Mouse (Mus musculus): ENCODE data around the gene C1qtnf1. TPM values are rescaled to one million over a fixed set of nuclear protein-coding genes. Genes with fewer than 3 reads are reported as not detected.

The C1qtnf1 gene
- polyA plus RNA-seq, 1 experiment from 2014 or later, result 2.9 TPM

DNA sequence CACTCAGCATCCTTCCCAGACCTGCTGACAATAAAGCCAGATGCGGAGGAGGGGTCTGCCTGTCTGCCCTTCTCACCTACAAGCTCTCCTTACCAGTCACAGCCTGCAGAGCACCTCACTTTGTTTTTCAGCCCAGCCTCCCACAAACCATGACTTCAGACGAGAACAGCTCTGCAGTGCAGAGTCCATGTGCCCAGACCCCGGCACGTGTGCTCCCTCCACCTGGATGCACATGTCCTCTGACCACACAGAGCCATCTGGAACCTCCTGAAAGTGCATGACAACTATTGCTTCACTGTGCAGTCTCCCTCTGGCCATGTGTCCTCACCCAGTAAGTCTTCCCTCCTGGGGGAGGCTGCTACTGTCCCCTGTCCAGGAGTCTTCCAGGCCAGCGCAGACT, 13.7 kb upstream of the C1qtnf1 start:
- Histone ChIP-seq H3K4me3 (replicated peaks) (no peak overlapping the region), H3K9me3 (no peaks in the 10 kb centered on the region), H3K9ac (no peak overlapping the region), H3K27me3 (no peaks in the 10 kb centered on the region), H3K4me2 (no peak overlapping the region), H3K36me3 (replicated peaks) (peaks cover 52% of the 10 kb centered on the region), H3K4me1 (peaks cover 21% of the 10 kb centered on the region), H3K27ac (no peak overlapping the region)
- WGBS, result 93% methylated on average over 5 of the region's 5 CpGs
- no peak for ATAC-seq (ENCODE audit: low FRiP score)

DNA sequence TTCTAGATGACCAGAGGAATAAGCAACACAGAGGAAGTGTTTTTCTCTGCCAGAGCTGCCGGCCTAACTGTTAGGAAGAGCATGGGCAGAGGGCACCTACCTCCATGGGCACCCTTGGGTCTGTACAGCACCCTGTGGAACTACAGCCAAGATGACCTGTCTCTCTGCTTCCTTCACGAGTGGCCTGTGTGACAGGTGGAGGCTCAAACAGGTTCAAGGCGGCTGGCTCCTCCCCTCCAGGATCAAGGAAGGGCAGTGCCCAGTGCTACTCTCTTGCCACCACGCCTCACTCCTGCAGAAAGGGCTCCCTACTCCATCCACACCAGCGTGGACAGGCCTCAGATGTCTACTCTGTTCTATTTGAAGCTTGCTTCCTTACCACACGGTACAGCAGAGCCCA, 12.4 kb upstream of the C1qtnf1 start:
- Histone ChIP-seq H3K4me2 (no peak overlapping the region), H3K4me3 (replicated peaks) (no peak overlapping the region), H3K27me3 (no peaks in the 10 kb centered on the region), H3K4me1 (peaks cover 27% of the 10 kb centered on the region), H3K27ac (no peak overlapping the region), H3K9ac (no peak overlapping the region), H3K9me3 (no peaks in the 10 kb centered on the region), H3K36me3 (replicated peaks) (peaks cover 39% of the 10 kb centered on the region)
- ATAC-seq (ENCODE audit: low FRiP score), result no peak
- WGBS, result 90% methylated on average over 6 of the region's 6 CpGs

DNA sequence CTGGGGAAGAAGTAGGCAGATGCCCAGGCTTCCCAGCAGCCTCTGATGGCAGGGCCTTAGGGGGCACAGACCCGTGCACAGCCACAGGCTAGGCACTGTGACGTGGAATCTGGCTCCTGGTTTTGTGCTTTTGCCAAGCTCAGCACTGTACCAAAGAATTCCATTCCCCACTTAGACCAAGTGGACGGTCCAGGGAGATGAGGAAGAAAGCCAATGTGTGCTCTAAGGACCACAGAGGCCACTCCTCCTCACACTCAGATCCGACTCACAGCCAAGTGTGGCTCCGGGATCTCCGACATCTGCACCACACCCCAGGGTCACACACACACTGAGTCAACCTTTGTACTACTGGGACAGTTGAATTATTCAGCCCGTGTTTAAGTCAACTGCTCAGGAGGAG, 12.0 kb upstream of the C1qtnf1 start:
- ATAC-seq (ENCODE audit: low FRiP score), result no peak
- Histone ChIP-seq H3K4me3 (replicated peaks) (no peak overlapping the region), H3K9ac (no peak overlapping the region), H3K36me3 (replicated peaks) (peaks cover 35% of the 10 kb centered on the region), H3K27ac (no peak overlapping the region), H3K4me1 (peaks cover 27% of the 10 kb centered on the region), H3K4me2 (no peak overlapping the region), H3K27me3 (no peaks in the 10 kb centered on the region), H3K9me3 (no peaks in the 10 kb centered on the region)
- WGBS, result 92% methylated on average over 7 of the region's 7 CpGs

DNA sequence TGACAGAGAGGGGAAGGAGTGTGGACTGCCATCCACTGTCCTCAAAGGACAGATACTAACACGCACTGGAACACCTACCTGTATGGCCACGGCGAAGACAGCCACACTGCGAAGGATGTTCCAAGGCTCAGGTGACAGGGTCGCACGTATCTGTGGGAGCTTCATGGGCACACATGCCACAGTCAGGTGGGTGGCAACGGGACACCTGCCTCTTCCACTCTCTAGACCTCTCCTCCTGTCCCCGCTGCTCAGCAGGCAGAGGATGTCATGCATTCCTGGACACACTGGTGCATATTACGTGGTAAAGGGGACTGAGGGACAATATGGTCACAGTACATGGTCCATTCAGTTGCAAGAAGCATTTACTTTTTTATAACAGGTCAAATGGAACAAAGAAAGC, 10.5 kb upstream of the C1qtnf1 start:
- H3K27ac ChIP-seq, result no peak overlapping the region
- peak overlapping the region; percentile 92; the same call in 1 of the 2 replicates for H3K9ac ChIP-seq
- no peak for ATAC-seq (ENCODE audit: low FRiP score)
- no peak overlapping the region; the same call in 1 of the 2 replicates for H3K4me2 ChIP-seq
- H3K4me1 ChIP-seq, result peaks cover 27% of the 10 kb centered on the region
- H3K4me3 ChIP-seq (replicated peaks), result no peak overlapping the region
- WGBS, result 92% methylated on average over 9 of the region's 9 CpGs
- no peaks in the 10 kb centered on the region for H3K27me3 ChIP-seq
- no peaks in the 10 kb centered on the region for H3K9me3 ChIP-seq
- H3K36me3 ChIP-seq (replicated peaks), result peaks cover 21% of the 10 kb centered on the region

DNA sequence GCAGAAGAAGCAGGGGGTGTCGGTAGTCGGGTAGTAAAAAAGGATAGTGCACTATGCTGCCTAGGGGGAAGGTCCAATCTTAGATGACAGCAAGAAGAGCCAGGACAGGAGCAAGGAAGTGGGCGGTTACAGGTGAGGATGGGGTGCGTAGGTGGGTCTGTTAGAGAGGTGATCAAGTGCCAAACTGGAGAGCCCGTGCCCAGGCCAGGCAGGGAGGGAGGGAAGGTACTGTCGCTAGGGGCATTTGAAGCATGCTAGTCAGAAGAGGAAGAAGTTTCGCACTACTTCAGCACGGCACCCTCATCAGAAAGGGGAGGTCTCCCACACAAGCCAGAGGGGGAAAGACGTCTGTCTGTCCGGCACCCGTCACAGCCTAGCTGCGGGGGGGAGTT, 9.6 kb upstream of the C1qtnf1 start:
- H3K9ac ChIP-seq, result peak overlapping the region; percentile 92
- ATAC-seq (ENCODE audit: low FRiP score), result peak; percentile 25; the same call in 1 of the 2 replicates
- peak overlapping the region; percentile 74 for H3K4me2 ChIP-seq
- WGBS, result 5% methylated on average over 12 of the region's 12 CpGs
- peaks cover 29% of the 10 kb centered on the region for H3K4me1 ChIP-seq
- peak overlapping the region; percentile 74 for H3K27ac ChIP-seq
- no peaks in the 10 kb centered on the region for H3K9me3 ChIP-seq
- H3K36me3 ChIP-seq (replicated peaks), result peaks cover 21% of the 10 kb centered on the region
- H3K27me3 ChIP-seq, result no peaks in the 10 kb centered on the region
- H3K4me3 ChIP-seq (replicated peaks), result peak overlapping the region; percentile 93

DNA sequence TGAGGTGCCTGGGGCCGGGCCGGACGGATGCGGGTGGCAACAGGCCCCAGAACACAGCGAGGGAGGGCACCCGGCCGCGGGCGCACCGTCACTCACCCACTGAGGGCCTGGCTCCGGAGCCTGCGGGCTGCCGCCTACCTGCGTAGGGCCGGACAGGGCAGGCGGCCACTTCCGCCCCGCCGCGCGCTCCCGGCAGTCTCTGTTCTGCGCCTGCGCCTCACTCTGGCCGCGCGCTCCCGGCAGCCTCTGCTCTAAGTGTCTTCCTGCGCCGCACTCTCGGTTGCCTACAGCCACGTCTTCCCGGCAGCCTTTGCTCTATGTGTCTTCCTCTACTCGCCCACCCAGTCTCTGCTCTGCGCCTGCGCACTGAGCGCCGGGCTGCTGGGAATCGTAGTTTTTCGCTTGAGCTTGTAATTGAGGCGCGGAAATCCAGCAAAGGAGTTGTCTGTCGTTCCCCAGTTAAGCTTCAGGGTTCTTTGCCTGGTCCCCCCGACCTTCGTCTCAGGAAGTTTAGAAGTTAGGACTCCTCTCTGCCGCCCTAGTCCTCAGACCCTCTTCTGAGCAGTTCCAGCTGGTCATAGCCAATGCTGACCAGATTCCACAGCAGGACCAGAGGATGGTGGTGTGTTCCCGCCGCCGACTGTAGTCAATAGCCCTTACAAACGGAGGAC, 9.0 kb upstream of the C1qtnf1 start, which contains the start of gene Cant1:
Gene Cant1 (minus strand): TSS at position 253 of the 671 bp plus-strand sequence.
- Histone ChIP-seq H3K4me2 (peak within 1 kb of the TSS; percentile 74), H3K9ac (peak within 1 kb of the TSS; percentile 92), H3K27me3 (no peaks in the 10 kb centered on the region; the same call in 1 of the 2 replicates), H3K9me3 (no peaks in the 10 kb centered on the region), H3K27ac (peak within 1 kb of the TSS; percentile 74), H3K36me3 (replicated peaks) (peaks cover 19% of the 10 kb centered on the region), H3K4me3 (replicated peaks) (peak within 1 kb of the TSS; percentile 93), H3K4me1 (peaks cover 34% of the 10 kb centered on the region)
- peak; percentile 96 for ATAC-seq (ENCODE audit: low FRiP score)
- under 1% methylated on average over 47 of the region's 50 CpGs for WGBS

DNA sequence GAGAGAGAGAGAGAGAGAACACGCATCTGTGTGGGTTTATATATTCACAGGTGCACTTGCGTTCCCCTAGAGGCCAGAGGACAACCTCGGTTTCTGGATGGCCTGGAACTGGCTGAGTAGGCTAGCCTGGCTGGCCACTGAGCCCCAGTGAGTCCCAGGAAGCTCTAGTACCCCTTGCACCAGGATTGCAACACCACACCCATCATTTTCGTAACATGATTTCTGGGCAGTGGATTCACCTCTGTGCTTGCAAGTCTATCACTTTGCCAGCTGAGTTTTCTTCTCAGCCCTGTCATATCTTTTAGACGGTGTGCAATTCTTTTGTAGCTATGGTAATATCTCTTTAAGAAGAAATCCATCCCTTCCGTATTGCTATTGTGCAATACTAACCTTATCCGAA, 7.7 kb upstream of the C1qtnf1 start:
- H3K4me2 ChIP-seq, result no peak overlapping the region
- H3K9ac ChIP-seq, result no peak overlapping the region
- no peak for ATAC-seq (ENCODE audit: low FRiP score)
- no peak overlapping the region for H3K4me3 ChIP-seq (replicated peaks)
- H3K27me3 ChIP-seq, result no peaks in the 10 kb centered on the region; the same call in none of the 2 replicates
- peaks cover 6% of the 10 kb centered on the region for H3K36me3 ChIP-seq (replicated peaks)
- 85% methylated on average over 7 of the region's 7 CpGs for WGBS
- H3K4me1 ChIP-seq, result peaks cover 38% of the 10 kb centered on the region
- no peak overlapping the region for H3K27ac ChIP-seq
- H3K9me3 ChIP-seq, result no peaks in the 10 kb centered on the region

DNA sequence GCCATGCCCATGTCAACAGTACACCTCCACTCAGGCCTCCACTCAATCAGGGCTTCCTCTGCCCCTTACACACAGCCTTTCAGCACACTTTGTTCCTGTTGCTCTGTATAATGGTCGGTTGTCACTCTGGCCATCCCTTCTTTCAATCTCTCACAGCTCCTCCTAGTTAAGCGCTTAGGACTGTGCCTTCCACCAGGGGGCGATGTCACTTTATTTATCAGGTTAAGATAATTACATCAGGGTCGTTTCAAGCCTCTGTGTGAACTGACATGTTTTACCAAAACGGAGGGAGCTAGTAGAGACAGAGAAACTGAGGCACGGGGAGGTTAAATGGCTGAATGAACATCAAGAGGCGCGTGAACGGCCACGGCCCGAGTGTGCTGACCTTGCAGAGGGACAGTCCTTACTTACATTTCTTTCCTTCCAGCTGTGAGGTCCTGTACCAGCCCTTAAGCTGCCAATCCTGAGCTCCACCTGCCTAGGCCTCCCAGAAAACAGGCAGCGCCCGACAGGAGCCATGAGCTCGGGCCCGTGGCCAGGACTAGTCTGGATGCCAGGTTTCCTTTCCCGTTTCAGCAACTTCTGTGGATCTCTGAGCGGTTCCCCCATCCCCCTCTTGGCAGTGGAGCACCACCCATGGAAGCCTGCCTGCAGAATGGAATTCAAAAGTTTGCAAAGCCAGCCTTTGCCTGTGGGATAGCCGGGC, 4.6 kb upstream of the C1qtnf1 start:
- ATAC-seq (ENCODE audit: low FRiP score), result 0 out of 2 replicates have a peak, but pooled peaks have one; percentile 36
- Histone ChIP-seq H3K9ac (peak overlapping the region; percentile 25; the same call in 1 of the 2 replicates), H3K4me1 (peaks cover 30% of the 10 kb centered on the region), H3K27me3 (peaks cover 18% of the 10 kb centered on the region), H3K4me3 (replicated peaks) (no peak overlapping the region), H3K27ac (0 out of 2 replicates have a peak overlapping the region, but pooled peaks have one; percentile 25), H3K4me2 (peak overlapping the region; percentile 37), H3K9me3 (no peaks in the 10 kb centered on the region), H3K36me3 (replicated peaks) (no peaks in the 10 kb centered on the region)
- WGBS, result 6% methylated on average over 18 of the region's 18 CpGs

DNA sequence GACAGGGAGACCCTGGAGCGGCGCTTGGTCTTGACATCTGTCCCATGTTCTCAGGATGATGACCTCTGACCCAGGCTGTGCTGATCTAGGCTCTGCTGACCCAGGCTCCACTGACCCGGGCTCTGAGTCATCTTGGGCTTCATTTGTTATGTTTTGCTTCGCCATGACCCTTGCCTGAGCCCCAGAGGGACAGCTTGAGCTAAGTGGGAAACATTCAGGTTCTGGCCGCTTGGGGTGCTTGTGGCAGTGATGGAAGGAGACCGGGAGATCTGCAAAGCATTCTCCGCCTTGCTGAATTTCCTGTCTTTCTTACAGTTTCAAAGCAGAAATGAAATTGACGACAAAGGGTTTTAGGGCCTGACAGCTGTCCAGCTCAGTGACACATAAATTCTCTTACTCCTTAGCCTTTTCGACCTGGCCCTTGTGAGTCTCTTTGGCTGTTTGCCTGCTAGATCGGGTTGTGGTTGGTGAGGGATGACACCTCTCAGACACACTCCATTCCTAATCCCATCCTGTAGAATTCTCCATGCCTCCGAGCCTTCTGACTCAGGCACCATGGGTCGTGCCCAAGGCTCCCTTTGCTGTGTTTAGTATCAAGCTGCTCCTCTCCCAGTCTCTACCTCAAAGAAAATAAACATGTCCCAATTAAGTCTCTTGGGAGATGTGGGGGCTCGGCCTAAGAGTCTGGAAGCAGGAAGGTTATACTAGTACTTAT, 3.2 kb upstream of the C1qtnf1 start:
- Histone ChIP-seq H3K9ac (no peak overlapping the region), H3K4me1 (peaks cover 31% of the 10 kb centered on the region), H3K27me3 (peaks cover 18% of the 10 kb centered on the region), H3K36me3 (replicated peaks) (no peaks in the 10 kb centered on the region), H3K4me2 (no peak overlapping the region), H3K9me3 (no peaks in the 10 kb centered on the region), H3K27ac (no peak overlapping the region), H3K4me3 (replicated peaks) (no peak overlapping the region)
- no peak for ATAC-seq (ENCODE audit: low FRiP score)
- 73% methylated on average over 13 of the region's 13 CpGs for WGBS

DNA sequence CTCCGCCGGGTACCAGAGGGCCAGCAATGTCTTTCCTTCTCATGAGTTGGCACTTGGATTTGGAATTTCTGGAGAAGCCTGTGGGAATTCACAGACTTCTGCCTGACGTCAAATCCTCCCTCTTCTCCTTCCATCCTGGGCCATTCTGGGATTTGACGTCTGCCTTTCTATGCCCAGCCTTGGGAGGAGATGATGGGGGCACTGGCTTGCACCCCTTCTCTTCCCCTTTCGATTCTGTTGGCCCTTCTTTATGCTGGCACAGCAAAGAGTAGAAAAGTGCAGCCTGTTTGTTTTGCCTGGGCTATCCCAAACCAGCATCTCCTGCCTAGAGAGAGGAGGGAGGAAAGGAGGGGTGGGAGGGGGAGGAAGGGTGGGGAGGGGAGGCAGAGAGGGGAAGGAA, 1.2 kb upstream of the C1qtnf1 start:
- no peak overlapping the region for H3K27ac ChIP-seq
- H3K4me1 ChIP-seq, result peaks cover 35% of the 10 kb centered on the region
- H3K4me2 ChIP-seq, result no peak overlapping the region
- peaks cover 18% of the 10 kb centered on the region for H3K27me3 ChIP-seq
- no peak overlapping the region for H3K4me3 ChIP-seq (replicated peaks)
- no peaks in the 10 kb centered on the region for H3K9me3 ChIP-seq
- ATAC-seq (ENCODE audit: low FRiP score), result no peak
- no peak overlapping the region for H3K9ac ChIP-seq
- WGBS, result 75% methylated on average over 5 of the region's 5 CpGs
- no peaks in the 10 kb centered on the region for H3K36me3 ChIP-seq (replicated peaks)

DNA sequence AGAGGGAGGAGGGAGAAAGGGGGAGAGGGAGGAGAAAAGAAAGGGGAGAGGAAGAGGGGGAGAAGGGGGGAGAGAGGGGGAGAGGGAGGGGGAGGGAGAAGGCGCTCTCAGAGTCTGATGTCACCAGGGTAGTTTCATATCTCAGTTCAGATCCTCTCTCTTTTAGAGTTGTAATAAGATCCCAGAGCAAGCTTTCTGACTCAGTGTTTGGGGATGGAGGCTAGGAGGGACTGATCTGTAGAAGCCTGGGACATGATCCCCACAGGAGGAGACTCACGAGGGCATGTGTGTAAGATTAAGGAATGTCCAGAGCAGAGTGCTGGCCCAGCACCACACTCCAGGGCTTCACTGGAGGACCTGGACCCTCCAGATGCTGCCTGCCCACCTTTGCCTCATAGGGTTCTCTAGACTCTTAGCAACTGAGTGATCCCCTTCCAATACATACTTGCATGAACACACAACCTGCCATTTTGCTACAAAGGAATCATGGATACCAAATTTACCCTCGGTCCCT, 680 bp upstream of the C1qtnf1 start:
- no peak for ATAC-seq (ENCODE audit: low FRiP score)
- Histone ChIP-seq H3K9me3 (no peaks in the 10 kb centered on the region), H3K4me1 (peaks cover 35% of the 10 kb centered on the region), H3K4me2 (no peak overlapping the region; the same call in 1 of the 2 replicates), H3K27me3 (peaks cover 18% of the 10 kb centered on the region), H3K36me3 (replicated peaks) (no peaks in the 10 kb centered on the region), H3K9ac (no peak overlapping the region), H3K4me3 (replicated peaks) (no peak overlapping the region), H3K27ac (no peak overlapping the region)
- WGBS, result 55% methylated on average over 3 of the region's 3 CpGs

DNA sequence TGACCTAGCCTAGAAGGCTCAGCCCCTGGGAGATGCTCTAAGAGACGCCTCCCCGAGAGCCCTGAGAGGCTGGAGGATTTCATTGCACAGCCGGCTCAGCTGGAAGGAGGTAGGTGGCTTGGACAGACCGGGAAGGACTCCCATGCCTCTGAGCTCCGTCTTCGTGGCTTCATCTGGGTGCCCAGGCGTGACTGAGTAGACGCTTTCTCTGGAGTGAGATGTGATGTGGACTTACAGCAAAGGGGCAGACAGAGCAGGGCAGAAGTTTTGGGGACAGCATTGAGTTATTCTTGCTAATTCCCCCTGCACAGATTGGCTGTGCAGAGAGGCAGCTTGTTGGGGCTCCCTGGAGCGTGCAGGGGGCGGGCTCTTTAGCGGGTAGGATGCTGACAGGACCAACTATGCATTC, 461 bp downstream of the C1qtnf1 start:
- H3K4me3 ChIP-seq (replicated peaks), result peak overlapping the region; percentile 0

More for the DNA sequence above, 461 bp downstream of the C1qtnf1 start:
- WGBS, result 8% methylated on average over 11 of the region's 11 CpGs
- ATAC-seq (ENCODE audit: low FRiP score), result no peak
- Histone ChIP-seq H3K4me1 (peaks cover 37% of the 10 kb centered on the region), H3K36me3 (replicated peaks) (no peaks in the 10 kb centered on the region), H3K4me2 (peak overlapping the region; percentile 38), H3K27ac (no peak overlapping the region), H3K9ac (peak overlapping the region; percentile 9; the same call in 1 of the 2 replicates), H3K27me3 (peaks cover 18% of the 10 kb centered on the region), H3K9me3 (no peaks in the 10 kb centered on the region)
